Mouse (Mus musculus) MEL (cell line): ENCODE measurements around the gene Kxd1.

ENCODE experiments used
- CTCF ChIP-seq, 3 experiments: IDR thresholded peaks in 2 of 3; conservative IDR thresholded peaks in 1 of 3; 2 replicates each; pipeline ENCODE4 v1.5.1; 2011 to 2012; ENCODE audit warnings: low read length in 3 of 3, low read depth in 2 of 3, mild to moderate bottlenecking in 2 of 3, improper control_type of control experiment in 1 of 3, inconsistent platforms in 1 of 3, mixed read lengths in 1 of 3, moderate library complexity in 1 of 3; ENCODE audit not compliant: control insufficient read depth in 1 of 3, insufficient read depth in 1 of 3, poor library complexity in 1 of 3, severe bottlenecking in 1 of 3
- EP300 ChIP-seq, 2 experiments: IDR thresholded peaks; 2 replicates each; pipeline ENCODE4 v1.6.1; 2011; ENCODE audit warnings: improper control_type of control experiment in 2 of 2, low read length in 2 of 2, low read depth in 1 of 2, mild to moderate bottlenecking in 1 of 2
- GABPA ChIP-seq: IDR thresholded peaks from 2 replicates; pipeline ENCODE4 v1.6.1; 2012; ENCODE audit warnings: low read depth, mild to moderate bottlenecking, inconsistent platforms, low read length, improper control_type of control experiment, moderate library complexity
- GATA1 ChIP-seq: IDR thresholded peaks from 2 replicates; pipeline ENCODE4 v1.6.1; 2011; ENCODE audit warnings: low read depth, low read length, improper control_type of control experiment
- HCFC1 ChIP-seq: IDR thresholded peaks from 2 replicates; pipeline ENCODE4 v1.6.1; 2012; ENCODE audit warnings: low read depth, mild to moderate bottlenecking, inconsistent platforms, low read length, improper control_type of control experiment, moderate library complexity
- JUND ChIP-seq: IDR thresholded peaks from 2 replicates; pipeline ENCODE4 v1.6.1; 2011; ENCODE audit warnings: low read depth, mild to moderate bottlenecking, improper control_type of control experiment, low read length
- MAX ChIP-seq: IDR thresholded peaks from 2 replicates; pipeline ENCODE4 v1.6.1; 2011; ENCODE audit warnings: low read length, improper control_type of control experiment
- MYC ChIP-seq: IDR thresholded peaks from 2 replicates; pipeline ENCODE4 v1.6.1; 2011; ENCODE audit warnings: low read depth, mild to moderate bottlenecking, low read length, improper control_type of control experiment, moderate library complexity
- NRF1 ChIP-seq: IDR thresholded peaks from 2 replicates; pipeline ENCODE4 v1.6.1; 2014; ENCODE audit warnings: low read depth, mild to moderate bottlenecking, inconsistent platforms, low read length, improper control_type of control experiment, moderate library complexity; ENCODE audit not compliant: poor library complexity, insufficient read depth, severe bottlenecking
- POLR2A ChIP-seq, 2 experiments: IDR thresholded peaks; 2 replicates each; pipeline ENCODE4 v1.6.1; 2011 to 2012; ENCODE audit warnings: low read length in 2 of 2, mild to moderate bottlenecking in 2 of 2, control low read depth in 1 of 2, improper control_type of control experiment in 1 of 2, low read depth in 1 of 2, moderate library complexity in 1 of 2; ENCODE audit not compliant: control insufficient read depth in 1 of 2, insufficient read depth in 1 of 2, poor library complexity in 1 of 2
- POLR2AphosphoS2 ChIP-seq: IDR thresholded peaks from 2 replicates; pipeline ENCODE4 v1.6.1; 2011; ENCODE audit warnings: low read length, improper control_type of control experiment
- RAD21 ChIP-seq: IDR thresholded peaks from 2 replicates; pipeline ENCODE4 v1.6.1; 2011; ENCODE audit warnings: mild to moderate bottlenecking, low read depth, low read length, improper control_type of control experiment
- ZNF384 ChIP-seq: IDR thresholded peaks from 2 replicates; pipeline ENCODE4 v1.6.1; 2012; ENCODE audit warnings: low read depth, mild to moderate bottlenecking, inconsistent platforms, low read length, improper control_type of control experiment

DNA sequence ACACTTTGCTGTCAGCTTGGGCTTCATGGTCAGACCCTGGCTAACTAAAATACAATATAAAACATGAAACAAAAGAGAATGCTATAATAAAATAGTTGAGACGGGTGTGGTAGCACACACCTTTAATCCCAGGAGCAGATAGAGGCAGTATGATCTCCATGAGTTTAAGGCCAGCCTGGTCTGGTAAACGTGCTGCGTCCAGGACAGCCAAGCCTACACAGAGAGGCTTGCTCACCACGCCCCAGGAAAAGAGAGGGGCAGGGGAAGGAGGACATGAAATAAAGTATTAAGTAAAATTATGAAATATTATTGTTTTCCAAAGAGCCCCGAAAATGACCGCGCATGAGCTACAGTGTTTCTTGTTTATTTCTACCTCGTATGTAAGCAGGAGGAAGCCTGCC lies 645 bp downstream of the Kxd1 start:
- TF ChIP-seq POLR2AphosphoS2 (no peak), CTCF (IDR thresholded peaks at IDR 0.05 in 2 of 3, conservative IDR thresholded peaks at IDR 0.05 in 1 of 3; ENCODE audit: control insufficient read depth in 1 of 3, insufficient read depth in 1 of 3, low read depth in 2 of 3, low read length in 3 of 3, poor library complexity in 1 of 3, severe bottlenecking in 1 of 3) (no peak), HCFC1 (no peak), EP300 (IDR thresholded peaks at IDR 0.05; ENCODE audit: low read depth in 1 of 2, low read length in 2 of 2) (no peak), GATA1 (no peak), POLR2A (IDR thresholded peaks at IDR 0.05; ENCODE audit: control insufficient read depth in 1 of 2, insufficient read depth in 1 of 2, low read depth in 1 of 2, low read length in 2 of 2, poor library complexity in 1 of 2) (no peak), NRF1 (no peak), GABPA (no peak), RAD21 (no peak), ZNF384 (no peak), JUND (no peak), MYC (peak; percentile 55; the same call in 1 of the 2 replicates), MAX (no peak)
